In the genomic region with DNA sequence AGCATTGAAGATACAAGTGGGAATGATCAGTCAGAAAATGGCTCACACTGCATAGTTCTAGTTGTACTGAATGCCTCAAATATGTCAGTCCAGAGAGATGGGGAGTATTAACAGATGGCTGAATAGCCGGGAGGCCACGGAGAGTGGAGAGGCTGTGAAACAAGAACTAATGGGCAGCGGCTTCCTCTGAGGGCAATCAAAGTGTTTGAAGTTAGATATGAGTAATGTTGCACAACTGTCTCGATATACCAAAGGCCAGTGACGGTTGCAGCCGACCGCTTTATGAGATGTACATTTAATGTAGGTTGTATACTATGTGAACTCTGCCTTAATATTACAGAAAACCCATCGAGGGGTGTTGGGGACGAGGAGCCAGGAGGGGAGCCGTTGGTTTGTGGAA, we compare ENCODE assay signal across 18 mouse cellular contexts.
"Had no signal": no experiment of that assay in that cellular context is flagged by ENCODE, and none has a peak within 500 bp of the region (broad histone marks: within the 10 kb centered on the region; RNA-seq: fewer than 3 reads in every experiment).

No protein-coding gene starts in this region.

- H3K4me3 ChIP-seq: left cerebral cortex, adult 2 months; megakaryocyte, embryonic 14.5 days; midbrain, embryonic 10.5 days; midbrain, embryonic 13.5 days; myocyte; neural tube, embryonic 13.5 days had no signal

- H3K27ac ChIP-seq: hindbrain, postnatal 0 days; kidney, postnatal 0 days; left cerebral cortex, adult 2 months; liver, embryonic 14.5 days; midbrain, embryonic 10.5 days; midbrain, embryonic 13.5 days; neural tube, embryonic 13.5 days had no signal

- DNase-seq: kidney, adult 18-20 months; kidney, postnatal 25 days; layer of hippocampus, postnatal 36 days; liver, postnatal 0 days; lung, postnatal 36 days; thymus, postnatal 25 days had no signal

- H3K9me3 ChIP-seq: midbrain, embryonic 10.5 days; midbrain, embryonic 13.5 days; neural tube, embryonic 13.5 days had no signal

- H3K9ac ChIP-seq: liver, embryonic 14.5 days; liver, postnatal 0 days; midbrain, embryonic 13.5 days; neural tube, embryonic 13.5 days had no signal

- H3K4me1 ChIP-seq: megakaryocyte, embryonic 14.5 days had no signal

- H3K4me2 ChIP-seq: liver, embryonic 11.5 days; midbrain, embryonic 13.5 days; neural tube, embryonic 13.5 days had no signal

- H3K36me3 ChIP-seq: midbrain, embryonic 10.5 days; midbrain, embryonic 13.5 days; neural tube, embryonic 13.5 days had no signal

- ATAC-seq: hindbrain, postnatal 0 days; inflammation-experienced regulatory T-cells, adult 6 months; liver, postnatal 0 days; midbrain, embryonic 13.5 days; midbrain, embryonic 16.5 days had no signal
